Mouse (Mus musculus) lung, adult 2 months (tissue): Measurements from ENCODE around the gene Kctd21.

Experiments used
- CTCF ChIP-seq: fragments of 200-500 bp; IDR thresholded peaks from 2 replicates; pipeline ENCODE4 v1.5.1; 2011; ENCODE audit warnings: mild to moderate bottlenecking, low read length, control low read depth; ENCODE audit not compliant: insufficient read depth
- POLR2A ChIP-seq: fragments of 200-500 bp; IDR thresholded peaks from 2 replicates; pipeline ENCODE4 v1.6.1; 2011; ENCODE audit warnings: low read depth, mild to moderate bottlenecking, control low read depth, low read length, borderline replicate concordance; ENCODE audit errors: extremely low read depth

DNA sequence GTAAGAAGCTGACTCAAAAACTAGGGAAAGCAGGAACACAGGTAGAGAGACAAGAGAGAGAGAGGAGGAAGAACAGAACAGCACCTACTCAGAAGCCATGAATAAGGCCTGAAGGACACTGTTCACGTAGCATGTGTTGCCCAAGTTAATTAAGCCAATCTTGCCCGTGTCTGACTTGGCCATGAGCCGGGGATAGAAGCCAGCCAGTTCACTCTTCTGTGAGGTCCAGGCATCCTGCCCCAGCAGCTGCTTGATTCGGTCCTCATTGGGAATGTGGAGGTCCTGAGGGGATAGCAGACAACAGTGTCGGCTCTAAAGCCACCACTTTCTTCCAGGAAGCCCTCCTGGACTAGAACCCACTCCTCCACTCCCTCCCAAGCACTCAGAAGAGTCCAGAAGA lies 17.5 kb upstream of the Kctd21 start:
- TF ChIP-seq CTCF (no peak), POLR2A (no peak)
